Mouse (Mus musculus) common myeloid progenitor, adult 5-6 weeks (primary cell): ENCODE measurements around the gene Jarid2. TPM values are rescaled to one million over a fixed set of nuclear protein-coding genes. Genes with fewer than 3 reads are reported as not detected.
A peak's percentile ranks its signal among the peaks of the same experiment; 100 is the strongest.
"Not testable (repeated sequence)": the region's sequence is repeated elsewhere in the genome, so short reads cannot be mapped to it uniquely, and the experiment has no call there.

Experiments used
- ATAC-seq: replicated peaks from 2 replicates; pipeline ENCODE4 v1.8.0; 2016; ENCODE audit warnings: low read depth, mild to moderate bottlenecking, moderate TSS enrichment, inconsistent platforms; ENCODE audit not compliant: poor library complexity, severe bottlenecking
- total RNA-seq: library from RNA; stranded (forward); fragments of 200-1000, 187-1606 nt; gene quantifications from 2 replicates; pipeline ENCODE4 v1.2.3, GENCODE M21; 2017

The Jarid2 gene
- total RNA-seq, 1 experiment from 2014 or later, result 44.5 TPM

DNA sequence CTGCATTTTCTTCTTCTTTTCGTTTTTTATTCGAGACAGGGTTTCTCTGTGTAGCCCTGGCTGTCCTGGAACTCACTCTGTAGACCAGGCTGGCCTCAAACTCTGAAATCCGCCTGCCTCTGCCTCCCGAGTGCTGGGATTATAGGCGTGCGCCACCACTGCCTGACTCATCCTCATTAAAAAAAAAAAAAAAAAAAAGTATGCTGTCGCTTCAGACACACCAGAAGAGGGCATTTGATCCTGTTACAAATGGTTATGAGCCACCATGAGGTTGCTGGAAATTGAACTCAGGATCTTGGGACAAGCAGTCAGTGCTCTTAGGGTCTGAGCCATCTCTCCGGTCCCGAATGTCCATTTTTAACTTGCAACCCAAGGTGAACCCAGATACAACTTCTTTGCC lies 5.8 kb upstream of the Jarid2 start:
- ATAC-seq, result not testable (repeated sequence)

DNA sequence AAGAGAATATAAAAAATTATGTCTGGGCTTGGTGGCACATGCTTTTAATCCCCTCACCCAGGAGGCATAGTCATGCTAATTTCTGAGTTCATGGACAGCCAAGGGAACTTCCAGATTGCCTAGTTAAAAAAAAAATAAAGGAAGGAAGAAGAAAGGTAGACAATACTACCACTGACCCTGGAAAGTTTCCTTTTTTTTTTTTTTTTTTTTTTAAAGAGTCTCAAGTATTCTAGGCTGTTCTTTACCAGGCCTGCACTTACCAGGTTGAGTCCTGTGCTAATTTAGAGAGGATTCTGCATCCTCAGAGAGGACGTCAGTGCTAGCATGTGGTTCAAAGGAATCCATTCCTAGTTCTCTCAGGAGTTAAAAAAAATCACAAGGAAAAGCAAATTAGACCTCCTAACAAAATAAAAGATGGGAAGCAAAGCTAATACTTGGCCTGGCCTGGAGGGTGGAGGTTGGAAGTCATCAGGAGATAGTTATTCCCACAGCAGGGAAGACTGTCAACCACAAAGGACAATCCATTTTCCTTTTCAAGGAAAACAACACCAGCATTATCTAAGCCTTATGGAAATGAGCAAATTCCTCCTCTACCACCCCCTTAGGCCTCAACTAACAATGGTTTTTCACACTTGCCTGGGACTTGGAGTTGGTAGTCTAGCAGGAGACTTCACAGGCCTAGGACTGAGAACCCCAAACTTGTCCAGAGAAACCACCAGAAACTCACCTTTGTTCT lies 961 bp upstream of the Jarid2 start:
- ATAC-seq, result no peak

DNA sequence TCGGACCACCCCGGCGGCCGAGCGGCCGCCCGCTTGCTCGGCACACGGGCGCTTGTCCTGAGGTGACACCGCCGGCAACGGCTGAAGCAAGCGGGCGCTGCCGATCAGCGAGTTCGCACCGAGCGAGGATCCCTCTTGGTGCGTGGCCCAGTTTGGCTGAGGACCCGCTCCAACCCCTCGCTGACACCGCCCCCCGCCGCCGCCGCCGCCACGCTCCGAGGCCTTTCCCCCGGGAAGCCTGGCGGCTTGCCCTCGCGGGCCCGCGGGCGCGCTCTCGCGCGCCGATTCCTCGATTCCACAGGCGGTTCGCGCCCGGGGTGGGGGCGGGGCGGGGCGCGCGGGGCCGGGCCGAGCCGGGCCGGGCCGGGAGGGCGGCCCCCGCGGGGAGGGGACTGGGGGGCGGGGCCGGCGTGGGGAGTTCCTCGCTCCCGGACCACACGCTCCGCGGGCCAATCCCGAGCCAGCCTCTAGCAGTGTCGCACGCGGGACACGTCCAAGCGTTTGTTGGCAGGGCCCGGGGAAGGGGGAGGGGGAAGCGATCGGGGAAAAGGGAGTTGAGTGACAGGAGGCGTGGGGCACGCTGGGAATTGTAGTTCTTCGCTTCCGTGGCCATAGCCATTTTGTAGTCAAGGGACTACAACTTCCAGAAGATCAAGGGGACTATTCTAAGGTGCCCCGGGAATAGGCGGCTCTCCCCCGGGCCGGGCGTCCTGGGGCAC lies 1.0 kb downstream of the Jarid2 start:
- peak; percentile 81 for ATAC-seq

DNA sequence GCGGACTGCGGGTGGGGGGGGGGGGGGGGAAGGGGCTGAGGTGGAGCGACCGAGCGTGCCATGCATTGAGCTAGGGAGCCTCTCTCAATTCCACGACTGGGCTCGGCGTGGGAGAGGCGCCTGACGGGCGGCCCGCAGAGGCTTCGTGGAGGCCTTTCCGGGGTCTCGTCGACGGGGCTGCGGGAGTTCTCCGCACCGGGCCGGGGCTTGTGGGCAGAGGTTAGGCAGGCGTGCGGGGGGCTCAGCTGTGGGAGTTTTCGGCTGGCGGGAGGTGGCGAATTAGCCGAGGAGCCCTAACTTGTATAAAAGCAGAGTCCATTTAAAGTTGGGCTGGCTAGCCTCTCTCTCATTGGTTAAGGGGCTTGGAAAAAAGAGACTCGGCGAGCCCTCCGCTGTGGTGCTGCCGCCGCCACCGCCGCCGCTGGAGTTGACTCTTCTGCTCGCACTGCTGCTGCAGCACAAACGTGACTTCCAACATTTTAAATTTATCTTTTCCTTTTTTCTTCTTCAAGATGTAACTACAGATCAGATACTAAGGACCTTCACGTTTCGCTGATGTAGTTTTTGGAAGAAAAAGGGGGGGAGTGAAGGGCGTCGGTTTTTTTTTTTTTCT lies 1.8 kb downstream of the Jarid2 start:
- peak; percentile 52 for ATAC-seq

DNA sequence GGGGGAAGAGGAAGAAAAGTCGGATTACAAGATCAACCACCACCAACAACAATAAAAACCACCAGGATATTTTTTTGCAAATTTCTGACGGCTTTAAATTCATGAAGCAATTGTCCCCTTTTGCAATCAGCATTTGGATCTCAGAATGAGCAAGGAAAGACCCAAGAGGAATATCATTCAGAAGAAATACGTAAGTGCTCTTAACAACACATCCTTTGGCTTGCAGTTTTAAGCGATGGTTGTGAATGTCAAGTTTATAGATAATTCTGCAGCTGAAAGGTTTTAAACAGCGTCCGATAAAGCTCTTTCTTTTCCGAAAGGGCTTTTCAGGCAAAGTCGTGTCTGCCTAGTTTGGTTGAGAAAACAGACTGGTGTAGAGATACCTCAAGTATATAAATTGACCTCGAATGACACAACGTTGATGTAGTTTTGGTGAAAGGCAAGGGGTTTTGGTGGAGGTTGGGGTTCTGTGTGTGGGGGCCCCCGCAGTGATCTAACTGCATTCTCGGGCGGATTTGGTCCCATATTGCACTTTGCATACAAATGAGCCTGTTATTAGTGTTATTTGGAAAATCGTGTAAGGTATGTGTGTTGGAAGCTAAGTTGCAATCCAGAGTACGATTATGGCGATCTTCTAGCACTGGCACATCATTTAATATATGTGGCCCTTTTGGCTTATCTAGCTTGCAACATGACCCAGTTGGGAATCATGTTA lies 2.6 kb downstream of the Jarid2 start:
- no peak for ATAC-seq

DNA sequence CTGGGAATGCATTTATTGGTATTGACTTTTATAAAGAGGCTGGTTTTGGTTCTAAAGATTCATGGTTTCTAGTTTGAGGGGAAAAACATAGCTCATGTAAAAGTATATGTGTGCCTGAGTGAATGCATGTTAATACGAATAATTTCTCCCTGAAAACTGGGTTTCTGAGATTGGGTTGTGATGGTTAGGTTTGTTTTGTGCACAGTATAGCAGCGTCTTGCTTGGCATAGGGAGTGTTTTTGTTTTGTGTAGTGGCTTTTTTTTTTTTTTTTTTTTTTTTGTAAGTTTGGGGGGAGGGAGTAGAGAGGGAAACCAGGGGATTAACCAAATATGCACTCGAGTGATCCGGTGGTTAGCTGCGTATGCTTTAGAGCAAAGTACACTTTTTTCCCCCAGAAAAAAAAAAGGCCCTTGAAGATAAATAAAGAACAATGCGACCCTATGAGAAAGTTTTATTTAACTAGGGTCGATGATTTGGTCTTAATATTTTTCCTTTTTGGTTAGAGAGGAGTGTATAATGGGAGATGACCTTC lies 3.2 kb downstream of the Jarid2 start:
- ATAC-seq, result no peak

DNA sequence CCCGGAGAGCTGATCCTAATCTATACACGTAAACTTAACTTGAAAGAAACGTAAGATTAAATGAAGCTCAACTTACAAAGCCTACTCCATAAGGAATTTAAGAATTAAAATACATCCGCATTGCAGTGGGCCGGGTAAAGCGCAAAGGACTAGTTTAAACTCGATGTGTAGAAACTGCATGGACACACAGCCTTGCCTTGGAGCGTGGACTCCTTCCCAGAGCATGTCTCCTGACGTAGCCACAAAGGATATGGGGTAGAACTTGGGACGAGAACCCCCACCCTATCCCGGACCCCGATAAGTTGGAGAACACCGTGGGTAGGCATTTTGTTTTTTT lies 3.7 kb downstream of the Jarid2 start:
- ATAC-seq, result no peak

DNA sequence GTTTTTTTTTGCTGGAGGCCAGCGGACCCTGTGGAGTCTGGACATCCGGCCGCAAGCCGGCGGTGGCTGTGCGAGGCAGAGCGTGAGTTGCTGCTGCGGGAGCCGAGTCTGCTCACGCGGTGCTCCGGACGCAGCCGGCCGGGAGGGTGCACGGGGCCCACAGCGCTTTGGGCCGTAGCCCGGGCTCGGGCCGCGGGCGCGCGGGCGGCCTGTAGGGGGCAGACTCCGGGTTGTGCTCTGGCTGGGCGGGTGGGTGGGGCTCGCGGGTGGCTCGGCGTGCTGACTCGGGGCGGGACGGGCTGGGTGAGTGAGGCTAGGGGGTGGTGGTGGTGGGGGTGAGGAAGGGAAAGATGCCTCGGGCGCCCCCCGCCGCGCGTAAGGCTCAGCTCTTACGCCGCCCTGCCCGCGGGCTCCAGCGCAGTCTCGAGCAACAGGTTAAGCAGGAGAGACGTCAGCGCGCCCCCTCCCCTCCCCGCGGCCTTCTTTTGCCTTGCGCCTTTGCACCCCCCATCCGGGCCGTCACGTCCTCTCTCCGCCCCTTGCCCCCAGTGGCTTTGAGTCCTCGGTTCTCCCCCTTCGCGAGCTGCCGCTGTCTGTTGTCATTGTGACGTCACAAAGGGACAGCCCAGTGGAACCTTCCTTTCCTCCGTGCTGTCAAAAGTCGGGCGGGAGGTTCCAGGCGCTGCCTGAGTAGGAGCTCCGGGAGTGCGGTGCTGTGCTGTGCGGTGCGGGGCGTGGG lies 4.3 kb downstream of the Jarid2 start:
- ATAC-seq, result peak; percentile 61

DNA sequence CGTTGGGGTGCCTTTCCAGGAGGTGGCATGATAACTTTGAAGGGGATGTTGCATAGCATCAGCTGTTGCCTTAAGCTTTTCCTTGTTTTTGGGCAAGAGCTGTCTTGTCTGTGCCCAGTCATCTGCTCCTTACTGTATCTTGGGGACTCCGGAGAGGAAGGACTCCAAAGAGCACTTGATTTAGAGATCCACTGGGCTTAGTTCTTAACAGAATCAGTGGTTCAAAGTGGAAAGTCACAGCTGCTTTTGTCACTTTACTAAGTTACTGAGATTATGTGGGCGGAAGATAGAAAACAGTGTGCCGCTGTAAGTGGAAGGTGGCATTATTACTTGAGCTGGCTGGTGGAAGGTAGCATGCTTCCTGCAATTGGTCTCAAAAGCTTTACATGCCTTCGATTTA lies 5.2 kb downstream of the Jarid2 start:
- ATAC-seq, result no peak

DNA sequence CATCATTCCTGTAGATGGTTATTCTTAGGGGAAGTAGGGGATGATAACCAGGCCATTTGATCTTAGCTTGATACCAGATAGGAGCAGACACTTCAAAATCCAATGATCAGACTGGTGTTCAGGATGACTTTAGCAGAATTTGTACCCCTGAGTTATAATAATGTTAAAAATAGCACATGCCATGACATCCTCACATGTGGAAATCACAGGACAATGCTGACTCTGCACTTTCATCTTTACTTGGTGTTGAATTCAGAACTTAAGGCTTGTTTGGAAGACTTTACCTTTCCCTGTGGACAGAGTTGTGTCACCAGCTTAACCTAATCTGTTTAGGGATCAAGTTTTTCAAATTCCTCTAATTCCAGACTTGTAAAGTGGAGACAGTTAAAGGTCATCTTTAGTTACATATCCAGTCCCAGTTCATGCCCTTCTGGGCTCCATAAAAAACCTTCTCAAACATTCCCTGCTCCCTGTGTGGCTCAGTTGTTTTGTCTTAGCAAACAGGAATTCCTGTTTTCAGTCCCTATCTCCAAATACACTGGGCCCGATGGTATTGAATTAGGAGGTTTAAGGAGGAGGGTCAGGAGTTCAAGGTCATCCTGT lies 5.9 kb downstream of the Jarid2 start:
- ATAC-seq, result no peak

DNA sequence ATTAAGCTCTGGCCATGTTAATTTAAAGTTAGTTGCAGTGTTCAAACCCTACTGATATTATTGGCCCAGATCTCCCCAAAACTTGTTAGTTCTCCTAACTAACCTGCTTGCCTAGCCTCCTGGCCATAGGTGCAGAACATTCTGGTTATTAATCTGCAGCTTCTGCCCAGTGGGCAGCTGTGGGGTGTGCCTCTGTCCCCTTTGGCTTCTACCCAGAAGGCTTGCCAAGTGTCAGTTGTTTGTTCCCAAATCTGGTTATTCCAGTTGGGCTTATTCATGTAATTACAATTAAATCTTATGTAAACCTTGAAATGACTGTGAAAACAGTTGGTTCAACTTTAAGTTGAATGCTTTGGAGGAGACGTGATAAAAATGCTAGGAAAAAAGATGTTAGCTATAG lies 8.0 kb downstream of the Jarid2 start:
- ATAC-seq, result no peak

DNA sequence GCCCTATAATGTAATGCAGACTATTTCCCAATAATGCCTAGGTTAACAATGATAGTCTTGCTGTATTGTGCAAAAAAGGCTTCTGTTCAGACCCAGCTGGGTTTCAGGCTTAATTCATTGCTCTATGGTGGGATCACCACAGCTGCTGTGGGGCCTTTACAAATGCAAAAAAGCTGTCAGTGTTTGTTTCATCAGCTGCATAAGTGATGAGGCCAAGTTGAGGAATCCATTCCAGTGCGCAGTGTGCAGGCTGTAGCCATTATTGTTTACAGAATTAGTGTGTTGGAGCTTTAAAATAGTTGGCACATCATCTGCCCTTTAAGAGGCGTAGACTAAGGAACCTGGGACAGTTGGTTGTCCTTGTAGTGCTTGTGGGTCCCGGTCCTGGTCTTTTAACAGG lies 22.5 kb downstream of the Jarid2 start:
- ATAC-seq, result no peak

DNA sequence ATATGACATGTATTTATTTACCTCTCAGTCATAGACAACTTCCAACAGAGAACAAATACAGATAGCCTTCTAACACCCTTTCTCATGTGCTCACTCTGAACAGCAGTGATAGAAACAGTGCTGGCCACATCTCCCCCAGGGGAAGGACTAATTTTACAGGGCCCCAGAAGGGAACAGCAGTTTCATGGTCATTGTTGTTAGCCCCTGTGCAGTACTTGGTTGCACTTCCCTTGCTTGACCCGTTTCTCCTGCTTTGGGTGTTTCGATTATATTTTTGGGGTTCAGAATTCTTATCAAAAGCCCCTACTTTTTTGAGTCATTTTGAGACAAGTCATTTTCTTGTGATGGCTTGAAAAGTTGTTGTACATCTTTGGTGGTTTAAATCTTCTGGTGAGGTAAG lies 23.9 kb downstream of the Jarid2 start:
- no peak for ATAC-seq

DNA sequence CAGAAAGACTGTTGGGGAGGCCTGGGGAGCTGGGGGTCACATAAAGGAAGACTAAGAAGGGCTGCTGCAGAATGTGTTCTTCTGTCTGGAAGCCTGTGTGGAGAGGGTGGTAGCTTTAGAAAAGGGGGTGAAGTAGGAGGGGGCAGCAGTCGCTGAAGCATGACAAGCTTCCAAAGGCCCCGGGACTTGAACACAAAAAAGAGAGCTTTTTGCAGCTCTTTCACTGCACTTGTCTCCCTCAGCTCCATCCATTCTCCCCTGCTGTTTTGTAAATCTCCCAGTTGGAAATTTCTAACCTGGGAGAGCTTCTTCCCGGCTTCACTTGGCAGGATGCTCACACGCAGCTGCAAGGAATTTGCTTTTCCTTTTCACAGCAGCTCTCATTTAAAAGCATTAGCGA lies 26.2 kb downstream of the Jarid2 start:
- no peak for ATAC-seq

DNA sequence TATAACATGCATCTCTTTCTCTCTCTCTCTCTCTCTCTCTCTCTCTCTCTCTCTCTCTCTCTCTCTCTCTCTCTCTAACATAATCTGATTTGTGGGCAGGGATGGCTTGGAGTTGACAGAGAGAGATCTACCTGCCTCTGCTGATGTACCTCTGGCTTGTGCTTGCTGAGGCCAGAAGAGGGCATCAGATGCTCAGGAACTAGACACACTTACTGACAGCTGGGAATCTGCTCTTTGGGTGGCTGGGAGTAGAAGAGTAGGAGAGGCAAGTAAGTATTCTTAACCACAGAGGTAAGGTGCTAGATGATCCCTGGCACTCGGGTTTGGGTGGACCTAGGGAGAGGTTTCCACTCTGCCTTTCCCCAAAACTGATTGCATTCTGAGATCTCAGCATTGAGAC lies 29.5 kb downstream of the Jarid2 start:
- ATAC-seq, result no peak

DNA sequence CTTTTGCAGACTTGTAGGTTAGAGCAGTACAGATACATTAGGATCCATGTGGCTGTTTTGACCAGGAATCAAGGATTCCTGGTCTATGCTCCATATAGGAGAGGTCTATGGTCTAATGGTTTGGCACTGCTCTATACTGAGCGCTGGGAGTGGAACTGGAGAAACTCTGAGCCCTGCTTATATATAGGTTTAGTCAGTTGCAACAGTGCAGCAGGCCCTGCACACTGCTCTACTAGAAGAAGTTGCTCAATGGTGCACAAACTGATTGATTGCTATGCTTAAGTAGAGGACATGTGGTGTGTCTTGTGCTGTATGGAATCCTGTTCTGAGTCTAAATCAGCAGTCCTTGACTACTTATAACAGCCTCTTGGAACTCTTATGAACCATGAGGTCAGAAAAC lies 31.5 kb downstream of the Jarid2 start:
- no peak for ATAC-seq

DNA sequence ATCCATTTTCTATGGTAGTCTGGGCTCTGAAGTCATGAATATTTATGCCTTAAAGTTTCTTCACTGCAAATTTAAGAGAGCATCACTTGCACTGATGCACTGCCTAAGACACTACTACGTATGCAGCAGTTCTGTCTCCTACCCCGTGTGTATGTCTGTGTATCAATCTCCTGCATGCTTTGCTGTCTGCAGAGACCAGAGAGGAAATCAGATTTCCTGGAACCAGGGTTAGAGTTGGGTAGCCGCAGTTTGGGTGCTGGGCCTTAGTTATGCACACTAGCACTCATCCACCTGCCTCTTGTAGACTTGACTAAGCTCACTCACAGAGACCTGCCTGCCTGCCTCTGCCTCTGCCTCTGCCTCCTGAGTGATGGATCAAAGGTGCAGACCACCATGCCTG lies 33.8 kb downstream of the Jarid2 start:
- ATAC-seq, result no peak

DNA sequence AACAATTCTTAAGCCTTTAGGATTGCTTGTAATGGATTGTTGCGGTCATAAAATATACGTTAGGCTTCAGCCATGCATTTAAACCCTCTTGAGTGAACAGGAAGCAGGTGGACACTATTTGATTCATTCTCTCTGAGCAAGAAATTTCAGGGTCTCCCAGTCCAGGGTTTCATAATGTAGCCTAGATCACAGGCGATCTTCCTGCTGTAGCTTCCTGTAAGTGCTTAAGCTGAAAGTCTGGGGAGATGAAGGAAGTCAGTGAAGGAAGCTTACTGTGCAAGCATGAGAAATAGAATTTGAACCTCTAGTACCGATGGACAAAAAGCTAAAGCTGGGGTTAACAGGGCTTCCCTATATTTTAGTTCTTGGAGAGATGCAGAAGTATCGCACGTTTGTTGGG lies 38.5 kb downstream of the Jarid2 start:
- ATAC-seq, result peak; percentile 56

DNA sequence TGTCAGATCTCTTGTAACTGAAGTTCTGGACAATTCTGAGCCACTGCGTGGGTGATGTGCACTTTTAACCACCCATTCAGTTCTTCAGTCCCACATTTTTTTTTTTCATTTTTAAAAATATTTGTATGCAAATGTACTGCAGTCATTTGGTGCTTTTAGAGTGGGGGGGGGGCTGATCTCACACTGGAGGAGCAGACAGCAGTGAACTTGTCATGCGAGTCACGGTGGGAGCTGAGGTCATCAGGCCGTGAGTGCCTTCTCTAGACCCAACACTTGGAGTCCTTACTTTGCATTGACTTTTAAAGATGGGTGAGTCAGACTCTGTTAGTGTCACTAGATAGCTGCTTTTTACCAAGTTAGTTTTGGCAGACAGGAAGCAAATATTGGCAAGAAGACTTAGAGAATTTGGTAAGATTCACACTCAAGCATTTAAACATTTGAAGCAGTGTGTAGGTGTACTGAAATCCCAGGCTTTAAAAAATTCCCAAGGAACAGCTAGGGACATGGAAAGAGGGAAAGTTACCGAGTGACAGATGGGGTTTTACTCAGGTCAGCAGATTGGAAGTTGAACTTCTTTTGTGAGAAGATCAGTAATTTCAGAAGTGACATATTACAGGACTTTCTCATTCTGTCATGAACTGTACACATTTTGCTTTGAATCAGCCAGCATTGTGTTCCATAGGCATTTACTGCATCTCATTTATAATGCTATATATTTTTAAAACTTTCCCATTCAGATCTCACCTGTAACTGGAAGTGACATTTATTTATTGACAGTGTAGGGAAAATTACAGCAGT lies 41.7 kb downstream of the Jarid2 start:
- ATAC-seq, result no peak
